Mouse (Mus musculus): ENCODE results near the gene Per1.

Gene Per1

GRCm38 (mm10) chr11:69133923-69134621, 39.1 kb downstream of the Per1 start:
- peak; percentile 66 for DNase-seq (ENCODE audit: low spot score)

GRCm38 (mm10) chr11:69134622-69134968, 39.6 kb downstream of the Per1 start:
- no peak for DNase-seq (ENCODE audit: low spot score)

- DNase-seq (ENCODE audit: low spot score) = no peak
These were observed 40.3 kb downstream of the Per1 start for GRCm38 (mm10) chr11:69135361-69135760.

GRCm38 (mm10) chr11:69147546-69147945, 52.5 kb downstream of the Per1 start:
- no peak for DNase-seq (ENCODE audit: low spot score)

GRCm38 (mm10) chr11:69148451-69148960, 53.5 kb downstream of the Per1 start:
- no peak for DNase-seq (ENCODE audit: low spot score)

- DNase-seq (ENCODE audit: low spot score) = no peak
These were observed 54.7 kb downstream of the Per1 start for GRCm38 (mm10) chr11:69149728-69150127.

GRCm38 (mm10) chr11:69150444-69150843, 55.4 kb downstream of the Per1 start:
- peak; percentile 36 for DNase-seq (ENCODE audit: low spot score)

- DNase-seq (ENCODE audit: low spot score) = no peak
These were observed 56.0 kb downstream of the Per1 start for GRCm38 (mm10) chr11:69151004-69151403.

- no peak for DNase-seq (ENCODE audit: low spot score)
These were observed 58.8 kb downstream of the Per1 start for GRCm38 (mm10) chr11:69153831-69154230.

- DNase-seq (ENCODE audit: low spot score) = no peak
These were observed 60.3 kb downstream of the Per1 start for GRCm38 (mm10) chr11:69155351-69155750.

- no peak for DNase-seq (ENCODE audit: low spot score)
These were observed 61.8 kb downstream of the Per1 start, which contains the start of gene Alox12b for GRCm38 (mm10) chr11:69156800-69157199. Alox12b (plus strand) TSS chr11:69156989.
